Mouse (Mus musculus) thymus, adult 18-20 months (tissue): ENCODE results near the gene Zfp423.

Experiments
- DNase-seq, 2 experiments: peaks; one replicate each; pipeline ENCODE4 v3.0.0; 2022; ENCODE audit warnings: mixed read lengths in 2 of 2

Zfp423 gene

GRCm38 (mm10) chr8:87740946-87741530 is 218.4 kb downstream of the Zfp423 start:
- DNase-seq = no peak

GRCm38 (mm10) chr8:87737900-87738299 is 221.5 kb downstream of the Zfp423 start:
- no peak for DNase-seq

GRCm38 (mm10) chr8:87734902-87735301 is 224.5 kb downstream of the Zfp423 start:
- no peak for DNase-seq

- DNase-seq = no peak
These were observed 224.9 kb downstream of the Zfp423 start for GRCm38 (mm10) chr8:87734496-87734895.

- DNase-seq = no peak
These were observed 228.3 kb downstream of the Zfp423 start for GRCm38 (mm10) chr8:87731062-87731461.

- DNase-seq = no peak
These were observed 236.4 kb downstream of the Zfp423 start for GRCm38 (mm10) chr8:87723015-87723414.

- DNase-seq = no peak
These were observed 240.1 kb downstream of the Zfp423 start for GRCm38 (mm10) chr8:87719137-87719815.

- DNase-seq = no peak
These were observed 241.9 kb downstream of the Zfp423 start for GRCm38 (mm10) chr8:87717445-87717844.

GRCm38 (mm10) chr8:87716726-87717248 is 242.6 kb downstream of the Zfp423 start:
- DNase-seq = no peak

- no peak for DNase-seq
These were observed 243.4 kb downstream of the Zfp423 start for GRCm38 (mm10) chr8:87715731-87716682.

GRCm38 (mm10) chr8:87713946-87714345 is 245.4 kb downstream of the Zfp423 start:
- no peak for DNase-seq

- no peak for DNase-seq
These were observed 247.4 kb downstream of the Zfp423 start for GRCm38 (mm10) chr8:87711955-87712354.

- DNase-seq = peak; percentile 16 to 38
These were observed 251.2 kb downstream of the Zfp423 start for GRCm38 (mm10) chr8:87708127-87708637.

- DNase-seq = no peak
These were observed 252.2 kb downstream of the Zfp423 start for GRCm38 (mm10) chr8:87707176-87707575.

- no peak for DNase-seq
These were observed 254.6 kb downstream of the Zfp423 start for GRCm38 (mm10) chr8:87704756-87705155.

GRCm38 (mm10) chr8:87702790-87703311 is 256.5 kb downstream of the Zfp423 start:
- no peak for DNase-seq

GRCm38 (mm10) chr8:87702051-87702521 is 257.3 kb downstream of the Zfp423 start:
- DNase-seq = no peak

- DNase-seq = no peak
These were observed 257.8 kb downstream of the Zfp423 start for GRCm38 (mm10) chr8:87701583-87701982.

- DNase-seq = no peak
These were observed 259.1 kb downstream of the Zfp423 start for GRCm38 (mm10) chr8:87700321-87700720.

- no peak for DNase-seq
These were observed 262.3 kb downstream of the Zfp423 start for GRCm38 (mm10) chr8:87697127-87697526.

- no peak for DNase-seq
These were observed 265.7 kb downstream of the Zfp423 start for GRCm38 (mm10) chr8:87693741-87694140.
